Mouse (Mus musculus) ovary, postnatal 14 days (tissue): ENCODE measurements at regions not wholly inside any gene's neighbourhood (a gene's known extent, or its start where the extent isn't known, plus 50 kb on each side); places are given as distances from the start of the nearest gene placed in this dataset.

ENCODE experiments used
- DNase-seq: peaks from one replicate; pipeline ENCODE4 v3.0.0; 2022; ENCODE audit warnings: low spot score

DNA sequence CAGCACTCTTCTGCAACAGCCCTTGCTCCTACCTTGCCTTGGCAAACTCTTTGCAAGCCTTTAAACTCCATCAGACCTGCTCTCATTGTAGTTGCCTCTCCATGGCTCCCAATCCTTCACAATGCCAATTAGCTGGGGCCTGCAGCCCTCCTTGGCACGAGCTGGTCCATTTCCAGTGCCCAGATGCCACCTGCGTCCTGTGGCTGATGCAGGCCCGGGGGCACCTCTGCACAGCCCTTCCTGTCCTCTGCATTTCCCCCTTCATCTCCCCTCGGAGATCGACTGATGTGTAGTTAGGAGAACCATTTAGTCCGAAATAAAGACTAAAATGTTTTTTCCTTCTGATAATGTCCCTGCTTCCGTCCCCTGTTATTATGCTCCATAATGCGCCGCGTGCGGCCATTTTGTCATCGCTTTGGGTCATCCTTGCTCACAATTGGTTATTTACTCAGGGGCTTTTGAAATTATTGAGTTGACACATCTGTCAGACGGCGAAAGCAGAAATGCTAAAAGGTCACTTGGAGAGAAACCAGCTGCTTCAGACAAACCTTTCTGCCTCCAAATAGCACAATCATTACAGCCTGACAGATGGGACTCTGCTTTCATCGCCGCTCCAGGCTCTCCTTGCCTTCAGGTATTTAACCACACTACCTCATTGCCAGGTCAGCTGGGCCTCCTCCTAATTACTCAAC is 250.0 kb upstream of the Fam92a start:
- no peak for DNase-seq

DNA sequence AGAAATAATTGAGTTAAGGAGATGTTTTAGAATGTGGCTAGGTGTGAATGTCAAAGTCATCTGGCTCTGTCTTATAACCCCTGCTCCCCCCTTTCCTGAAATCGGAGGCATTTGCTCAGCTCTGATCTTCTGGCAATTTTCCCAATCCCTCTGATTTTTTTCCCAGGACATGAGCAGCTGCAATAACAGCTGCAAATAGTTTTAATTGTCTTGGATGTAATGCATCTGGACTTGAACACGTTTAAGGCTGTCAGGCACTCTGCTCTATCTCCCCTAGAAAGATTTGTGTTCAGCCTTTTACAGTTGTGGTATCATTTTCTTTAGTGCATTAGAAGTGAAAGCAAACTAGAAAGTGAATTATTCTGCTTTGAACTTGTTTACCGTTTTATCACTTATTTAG is 246.3 kb upstream of the Fam92a start:
- DNase-seq = no peak

DNA sequence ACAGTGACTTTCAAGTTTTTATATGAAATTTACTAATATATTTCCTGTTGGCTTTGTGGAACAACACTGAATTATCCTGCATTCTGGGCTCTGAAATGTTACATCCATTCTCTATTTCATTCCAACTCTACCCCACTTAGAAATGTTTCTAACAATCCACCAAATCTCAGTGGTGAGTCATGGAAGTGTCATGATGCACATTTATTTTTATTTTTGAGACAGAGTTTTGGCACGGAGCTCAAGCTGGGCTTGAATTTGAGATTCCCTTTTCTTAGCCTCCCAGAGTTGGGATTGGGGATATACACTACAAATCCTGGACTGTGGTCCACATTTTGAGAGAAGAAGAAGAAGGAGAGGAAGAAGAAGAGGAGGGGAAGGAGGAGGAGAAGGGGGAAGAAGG is 223.5 kb upstream of the Fam92a start:
- DNase-seq = no peak

DNA sequence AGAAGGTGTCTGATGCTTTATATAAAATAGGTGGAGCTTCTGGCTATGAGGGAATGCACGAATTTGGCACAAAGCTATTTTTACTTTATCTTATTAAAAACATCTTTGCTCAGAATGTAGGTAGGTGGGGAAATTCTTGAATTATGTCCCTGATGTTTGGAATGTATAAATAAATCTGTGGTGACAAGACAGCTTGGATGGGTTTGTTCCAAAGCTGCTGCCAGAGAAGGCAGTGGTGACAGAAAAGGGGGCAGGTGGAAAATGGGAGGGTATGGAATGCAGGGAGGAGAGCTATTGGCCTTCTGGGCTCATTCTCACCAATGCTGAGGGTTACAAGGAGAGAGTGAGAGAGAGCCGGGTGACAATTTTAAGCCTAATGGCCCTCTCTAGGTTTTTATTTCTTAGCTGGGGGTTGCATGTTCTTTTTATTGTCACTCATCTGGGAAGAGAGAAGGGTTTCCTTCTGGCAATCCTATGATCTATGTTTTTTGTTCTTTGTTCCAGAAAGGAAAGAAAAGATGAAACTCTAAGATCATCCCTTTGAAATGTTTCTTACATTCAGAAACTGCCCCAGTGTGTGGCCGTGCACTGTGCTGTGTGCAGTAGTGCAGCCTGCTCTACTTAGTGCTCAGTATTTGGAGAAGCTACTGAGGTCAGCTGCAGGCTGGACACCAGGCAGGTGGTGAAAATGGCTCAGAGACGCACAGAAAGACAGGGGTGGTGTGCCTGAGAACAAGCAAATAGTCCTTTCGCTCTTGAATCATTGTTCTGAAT is 205.2 kb upstream of the Fam92a start:
- DNase-seq = no peak

DNA sequence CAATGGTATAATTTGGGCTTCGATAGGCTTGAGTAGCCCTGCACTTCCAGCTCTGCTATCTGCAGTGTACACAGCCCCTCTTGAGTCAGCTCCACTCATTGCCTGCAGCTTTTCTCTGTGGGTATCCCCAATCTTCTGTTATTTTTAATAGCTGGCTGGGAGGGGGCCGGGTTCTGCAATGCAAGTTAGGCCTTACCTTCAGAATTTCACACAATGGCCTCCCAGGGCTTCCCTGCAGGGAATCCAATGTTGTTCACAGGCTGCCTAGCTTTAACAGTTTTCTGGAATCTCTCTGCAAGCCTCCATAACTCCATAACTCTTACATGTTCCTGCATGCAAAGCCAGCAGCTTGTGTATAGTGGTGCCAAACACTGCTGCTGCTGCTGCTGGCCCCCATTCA is 197.7 kb upstream of the Fam92a start:
- no peak for DNase-seq

DNA sequence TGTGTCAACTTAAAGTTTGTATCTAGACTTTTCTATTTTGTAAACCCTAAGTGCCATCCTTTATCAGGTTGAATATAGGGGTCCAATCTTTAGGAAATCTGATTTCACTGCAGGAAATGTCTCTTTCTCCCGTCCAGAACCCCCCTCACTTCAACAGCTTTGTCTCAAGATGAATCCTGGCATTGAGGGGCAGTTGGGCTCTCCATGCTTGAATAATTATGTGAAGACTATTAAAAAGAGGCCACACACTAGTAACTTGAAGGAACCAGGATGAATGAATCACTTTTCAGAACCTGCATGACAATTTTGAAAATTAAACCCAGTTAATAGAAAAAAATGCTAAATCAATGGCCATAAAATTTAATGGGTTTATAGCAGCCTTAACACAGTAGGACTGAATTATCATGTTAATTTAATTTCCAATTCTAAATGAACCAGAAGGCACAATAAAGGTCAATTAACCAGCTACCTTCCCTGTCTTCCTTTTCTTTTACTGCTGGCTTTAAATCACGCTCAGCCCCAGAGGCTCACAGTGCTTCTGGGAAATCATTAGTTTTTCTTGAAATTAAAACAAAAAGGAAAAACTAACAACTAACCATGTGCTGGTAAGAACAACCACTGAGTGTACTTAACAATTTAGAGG is 185.3 kb upstream of the Fam92a start:
- DNase-seq = no peak

DNA sequence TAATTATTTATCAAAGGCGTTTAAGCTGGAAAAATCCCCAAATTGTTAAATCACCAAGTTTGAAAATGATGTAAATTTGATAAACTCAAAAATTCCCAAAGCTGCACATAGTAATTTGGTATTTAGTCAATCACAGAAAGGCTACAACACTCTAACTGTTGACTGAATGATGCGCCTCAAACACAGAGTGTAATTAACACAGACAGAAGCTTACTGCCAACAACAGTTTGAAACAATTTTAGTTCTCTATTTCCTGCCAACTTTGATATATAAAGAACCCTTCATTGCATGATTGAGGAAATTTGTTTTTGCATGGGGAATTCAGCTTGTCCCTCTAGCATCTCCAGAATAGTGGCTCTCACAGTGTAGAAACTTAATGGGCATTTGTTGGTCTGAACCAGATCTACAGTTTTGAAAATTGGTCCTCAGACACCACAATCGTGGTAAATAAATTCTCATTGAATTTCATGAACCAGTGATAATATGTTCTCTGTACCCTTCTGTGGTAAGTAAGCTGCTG is 181.6 kb upstream of the Fam92a start:
- no peak for DNase-seq

DNA sequence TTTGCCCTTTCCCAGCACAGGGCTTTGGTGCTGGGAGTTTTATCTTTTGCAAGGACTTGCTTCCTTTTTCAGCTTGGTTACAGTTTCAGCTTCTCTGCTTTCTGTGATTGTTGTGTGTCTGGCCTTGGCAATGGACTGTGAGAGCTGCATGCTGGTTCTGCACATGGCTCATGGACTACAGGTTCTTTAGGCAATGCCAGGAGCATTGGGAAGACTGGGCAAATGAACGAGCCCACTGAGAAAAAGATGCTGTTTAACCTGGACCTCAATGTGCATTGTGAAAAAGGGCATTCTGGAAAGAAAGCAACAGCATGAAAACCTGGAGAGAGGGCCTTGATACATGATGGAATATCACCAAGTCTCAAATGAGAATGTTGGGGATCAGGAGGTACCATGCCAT is 167.4 kb upstream of the Fam92a start:
- no peak for DNase-seq

DNA sequence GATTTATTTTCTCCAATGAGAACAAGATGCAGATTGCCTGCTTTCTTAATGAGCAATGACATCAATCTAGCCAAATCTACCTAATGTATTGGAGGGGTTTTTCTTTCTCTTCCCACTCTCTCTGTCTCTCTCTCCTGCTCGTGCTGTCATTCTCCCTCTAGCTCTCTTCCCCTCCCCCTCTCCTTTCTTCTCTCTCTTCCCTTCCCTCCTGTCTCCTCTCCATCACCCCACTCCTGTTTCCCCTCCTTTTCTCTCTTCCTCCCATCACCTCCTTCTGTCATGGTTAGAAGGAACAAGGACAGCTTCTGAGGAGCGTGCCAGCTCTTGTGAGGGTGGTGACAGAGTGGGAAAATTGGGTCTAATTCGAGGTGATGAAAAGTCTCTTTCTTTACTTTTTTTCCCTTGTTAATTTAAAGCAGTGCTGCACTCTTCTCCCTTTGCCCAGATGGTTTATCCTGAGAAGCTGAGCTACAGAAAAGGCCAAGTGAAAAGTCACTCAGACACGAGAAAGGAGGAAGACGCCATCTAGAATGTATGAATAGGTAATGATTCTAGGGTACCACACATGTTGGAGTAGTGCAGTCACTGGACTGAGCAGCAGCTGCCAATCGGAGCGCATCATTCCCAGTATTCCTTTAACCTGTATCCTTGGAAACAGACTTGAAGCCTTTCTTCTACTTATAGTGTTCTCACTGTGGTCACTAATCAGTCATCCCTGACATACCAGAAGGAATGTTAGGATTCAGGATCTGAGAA is 163.2 kb upstream of the Fam92a start:
- DNase-seq = no peak

DNA sequence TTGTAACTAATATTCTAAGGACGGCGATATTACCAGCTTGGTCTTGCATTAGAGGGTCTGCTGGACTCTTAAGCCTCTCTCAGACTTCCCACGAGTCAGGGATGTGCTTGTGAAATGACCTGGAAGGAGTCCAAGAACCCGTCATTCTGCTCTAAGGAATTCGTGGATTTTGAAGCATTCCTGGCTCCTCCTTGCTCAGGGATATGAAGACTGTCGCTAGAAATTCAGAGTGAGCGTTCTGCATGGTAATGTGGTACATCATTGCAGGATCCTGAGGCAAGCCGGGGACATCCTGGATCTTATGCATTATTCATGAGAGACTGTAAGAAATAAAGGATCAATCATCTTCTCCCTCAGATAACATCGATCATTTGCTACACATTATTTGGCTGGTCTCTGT is 162.6 kb upstream of the Fam92a start:
- no peak for DNase-seq

DNA sequence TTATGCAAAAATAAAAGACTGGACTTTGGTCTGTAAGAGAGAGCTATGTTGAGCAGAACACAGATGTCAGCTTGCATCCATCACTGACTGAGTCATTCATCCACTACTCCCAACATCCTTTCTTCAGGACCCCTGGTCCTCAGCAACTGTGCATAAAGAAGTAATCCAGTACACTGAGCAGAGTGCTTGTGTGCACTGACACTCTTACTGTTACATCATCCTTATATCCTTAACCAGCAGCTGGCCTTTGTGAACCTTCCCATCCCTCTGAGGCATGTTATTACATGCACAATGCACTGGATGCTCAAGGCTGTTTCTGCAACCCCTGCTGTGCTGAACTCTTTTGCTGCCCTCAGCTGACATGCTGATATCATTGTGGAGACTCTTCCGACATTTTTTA is 144.2 kb upstream of the Fam92a start:
- no peak for DNase-seq

DNA sequence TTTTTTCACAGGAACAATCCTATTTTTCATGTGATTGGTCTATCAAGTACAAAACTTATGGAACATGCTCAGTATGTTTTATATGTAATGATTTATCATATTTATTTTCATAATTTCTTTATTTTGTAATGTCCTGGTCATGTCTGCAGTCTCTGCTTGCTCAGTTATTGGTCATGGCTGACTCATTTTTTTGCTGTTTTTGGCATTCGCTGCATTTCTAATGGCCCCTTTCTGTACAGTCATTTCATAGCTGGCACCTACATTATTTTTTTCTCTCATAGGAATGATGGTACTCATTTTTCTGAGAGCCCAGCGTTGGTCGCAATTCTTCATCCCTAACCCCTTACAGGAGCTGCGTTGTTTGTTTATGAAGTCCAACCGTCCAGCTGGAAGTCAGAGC is 136.5 kb upstream of the Fam92a start:
- DNase-seq = no peak

DNA sequence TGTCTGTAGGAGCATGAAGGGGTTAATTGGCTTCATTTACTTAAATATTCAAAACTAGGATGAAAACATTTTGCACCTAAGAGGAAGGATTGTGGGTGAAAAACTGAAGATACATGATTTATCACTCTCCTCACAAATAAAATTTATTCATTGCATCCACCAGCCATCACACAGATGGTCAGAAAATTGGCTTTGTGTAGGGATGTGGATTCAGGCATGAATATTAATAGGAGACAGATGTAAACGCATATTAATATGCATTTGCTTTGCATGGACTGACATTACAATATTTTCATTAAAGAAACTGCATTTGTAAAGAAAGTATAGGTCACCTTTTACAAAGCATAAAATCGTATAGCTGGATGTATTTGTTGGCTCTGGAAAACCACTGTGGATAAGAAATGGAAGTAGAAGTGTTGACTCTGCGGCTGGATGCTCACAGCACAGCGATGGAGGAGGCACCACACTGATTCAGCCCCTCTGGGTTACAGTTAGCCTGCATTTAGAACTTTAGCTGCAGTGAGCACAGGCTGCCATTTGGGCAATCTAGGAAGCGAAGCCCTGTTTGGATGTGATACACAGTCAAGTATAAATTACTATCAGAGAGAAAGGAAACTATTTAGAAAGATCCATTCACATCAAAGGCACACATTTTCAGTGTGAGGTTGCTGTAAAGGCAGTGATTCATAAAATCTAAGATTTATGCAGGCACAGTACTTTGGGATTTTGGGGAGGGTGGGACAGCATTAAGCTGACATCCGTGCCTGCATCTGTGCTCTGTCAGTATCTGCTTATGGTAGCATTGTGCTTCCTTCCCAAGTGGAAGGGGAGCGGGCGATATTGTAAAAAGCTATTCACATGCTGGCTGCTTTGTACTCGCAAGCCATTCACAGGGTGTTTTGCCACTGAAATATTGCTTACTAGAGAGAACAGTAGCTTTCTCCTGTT is 135.1 kb upstream of the Fam92a start:
- no peak for DNase-seq

DNA sequence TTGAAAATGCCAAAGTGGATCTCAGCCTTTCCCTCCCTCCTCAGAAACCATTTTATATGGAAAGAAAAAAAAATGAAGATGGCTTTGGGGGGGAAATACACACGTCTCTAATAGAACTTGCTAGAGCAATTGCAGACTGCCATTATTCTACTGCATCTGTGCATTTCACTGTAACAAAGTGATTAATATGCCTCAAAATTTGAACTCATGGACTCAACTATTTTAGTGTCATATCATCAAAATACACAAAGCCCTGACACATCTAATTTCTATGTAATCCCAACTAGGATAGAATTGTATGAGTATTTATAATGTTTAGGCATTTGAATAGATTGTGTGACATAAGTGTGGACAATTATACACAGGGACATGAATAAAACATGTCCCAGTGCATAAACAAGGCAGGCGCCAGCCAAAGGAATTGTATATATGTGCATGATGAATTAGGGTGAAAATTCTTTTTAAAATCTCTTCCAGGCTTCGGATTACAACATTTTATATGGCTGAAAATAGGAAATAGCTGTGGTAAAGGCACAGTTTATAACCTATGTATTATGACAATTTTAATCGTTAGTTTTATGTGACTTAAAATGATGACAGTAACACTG is 115.4 kb upstream of the Fam92a start:
- no peak for DNase-seq

DNA sequence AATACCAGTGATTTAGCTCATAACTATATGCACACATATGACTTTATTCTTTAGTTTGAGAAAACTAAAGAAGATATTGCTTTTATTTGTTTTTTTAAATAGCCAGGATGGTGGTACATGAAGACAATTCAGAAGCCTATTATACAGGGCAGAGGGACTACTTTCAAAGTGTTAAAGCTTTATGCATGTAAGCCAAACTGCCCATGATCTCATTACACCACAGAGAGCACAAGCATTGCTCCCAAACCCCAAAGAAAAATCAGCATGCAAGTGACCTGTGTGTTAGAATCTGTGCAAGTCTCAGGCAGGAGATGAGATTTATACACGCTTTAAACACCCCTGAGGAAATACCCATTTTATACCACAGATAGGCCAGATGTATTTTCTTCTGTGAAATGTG is 114.6 kb upstream of the Fam92a start:
- DNase-seq = no peak

DNA sequence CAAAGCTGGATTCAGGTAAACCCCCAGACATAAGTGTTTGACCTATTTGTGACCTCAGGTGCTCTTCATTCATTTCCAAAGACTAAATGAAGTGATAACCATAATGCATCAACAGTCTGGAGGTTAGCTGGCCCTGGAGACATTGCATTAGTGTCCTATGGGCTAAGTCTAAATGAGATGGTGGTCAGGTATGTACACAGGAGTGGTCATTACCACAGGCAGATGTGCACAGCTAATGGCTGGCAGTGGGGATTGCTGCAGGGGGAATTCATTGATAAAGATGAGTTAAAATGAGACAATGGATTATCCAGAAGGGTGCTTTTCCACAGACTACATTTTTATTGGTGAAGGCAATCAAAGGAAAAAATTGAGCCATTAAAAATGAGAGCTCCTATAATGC is 114.2 kb upstream of the Fam92a start:
- no peak for DNase-seq

DNA sequence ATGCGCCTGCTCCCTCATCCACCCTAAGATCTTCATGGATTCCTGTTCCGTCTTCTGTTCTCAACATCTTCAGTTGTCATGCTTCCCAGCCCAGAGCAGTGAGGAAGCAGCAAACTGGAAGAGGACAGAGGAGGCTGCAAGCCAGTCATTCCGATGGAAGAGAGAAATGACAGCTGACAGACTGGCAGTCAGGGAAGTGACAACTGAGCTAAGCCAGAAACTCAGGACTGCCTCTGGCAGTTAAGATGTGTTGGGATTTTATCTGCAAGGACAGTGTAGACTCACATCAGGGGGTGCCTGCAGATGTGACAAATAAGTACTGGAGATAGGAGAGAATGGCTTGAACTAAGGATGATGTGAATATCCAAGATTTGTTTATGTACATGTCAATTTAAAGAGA is 106.1 kb upstream of the Fam92a start:
- DNase-seq = no peak

DNA sequence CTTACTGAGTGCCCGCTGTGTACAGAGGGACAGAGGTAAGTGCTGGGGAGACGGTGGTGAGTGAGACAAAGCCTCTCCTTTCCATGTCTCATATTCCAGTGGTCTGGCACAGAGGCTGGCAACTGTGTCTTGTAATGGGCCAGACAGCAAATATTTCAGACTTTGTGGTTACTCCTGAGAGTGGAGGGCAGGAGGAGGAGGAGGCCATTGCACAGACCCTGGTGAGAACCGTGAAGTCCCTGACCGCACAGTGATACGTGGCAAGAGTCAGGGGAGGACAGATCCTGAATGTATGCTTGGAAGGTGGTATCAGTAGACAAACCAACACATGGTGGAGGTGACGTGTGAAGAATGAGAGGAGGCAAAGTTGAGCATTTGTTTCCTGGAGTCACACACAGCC is 101.6 kb upstream of the Fam92a start:
- DNase-seq = no peak

DNA sequence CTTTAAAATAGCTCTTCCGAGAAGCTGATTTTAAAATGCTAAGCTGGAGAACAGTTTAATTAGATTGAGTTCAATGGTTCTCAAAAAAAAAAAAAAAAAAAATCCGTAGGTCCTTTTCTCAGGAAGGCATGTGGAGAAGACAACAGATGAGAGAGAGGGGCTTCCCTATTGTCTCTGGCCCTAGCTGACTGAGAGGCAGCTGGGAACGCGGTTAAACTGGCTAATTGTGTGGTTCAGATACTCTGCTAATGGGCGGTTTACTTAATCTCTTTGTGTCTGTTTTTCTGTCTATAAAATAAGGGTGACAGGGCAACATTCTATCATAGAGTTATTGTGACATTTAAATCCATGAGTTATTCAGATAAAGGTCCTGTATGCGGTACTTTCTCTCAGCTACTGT is 101.1 kb upstream of the Fam92a start:
- DNase-seq = no peak

DNA sequence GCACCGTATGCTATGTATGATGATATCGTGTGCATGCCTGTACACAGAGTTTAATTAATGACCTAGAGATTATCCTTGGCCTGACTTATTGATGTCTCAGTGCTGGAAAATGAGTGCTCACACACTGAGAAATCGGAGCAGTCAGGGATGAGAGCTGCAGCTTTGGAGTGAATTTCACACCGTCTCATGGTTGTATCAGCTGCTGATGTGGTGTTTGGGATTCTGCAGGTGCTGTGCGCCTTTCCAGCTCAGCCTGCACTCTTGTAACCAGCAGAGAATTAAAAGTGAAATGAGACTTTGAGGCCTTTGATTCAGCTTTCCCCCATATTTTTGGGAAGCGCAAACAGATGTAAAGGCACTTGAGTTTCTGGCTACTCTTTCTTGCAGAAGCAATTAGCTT is 100.6 kb upstream of the Fam92a start:
- DNase-seq = no peak

DNA sequence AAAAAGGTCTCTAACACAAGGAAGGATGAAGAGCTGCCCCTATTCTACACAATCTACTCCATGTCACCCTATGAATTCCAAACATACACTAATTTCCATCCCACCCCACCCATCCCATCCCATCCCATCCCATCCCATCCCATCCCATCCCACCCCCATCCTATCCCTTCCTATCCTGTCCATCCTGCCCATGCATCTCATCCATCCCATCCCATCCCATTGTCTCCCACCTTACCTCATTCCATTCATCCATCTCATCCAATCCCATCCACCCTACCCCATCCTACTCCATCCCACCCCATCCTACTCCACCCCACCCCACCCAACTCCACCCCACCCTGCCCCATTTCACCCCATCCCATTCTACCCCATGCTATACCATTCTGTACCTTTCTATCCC is 91.9 kb upstream of the Fam92a start:
- DNase-seq = no peak
